ENCODE assay signal across 32 mouse cellular contexts in the genomic region with DNA sequence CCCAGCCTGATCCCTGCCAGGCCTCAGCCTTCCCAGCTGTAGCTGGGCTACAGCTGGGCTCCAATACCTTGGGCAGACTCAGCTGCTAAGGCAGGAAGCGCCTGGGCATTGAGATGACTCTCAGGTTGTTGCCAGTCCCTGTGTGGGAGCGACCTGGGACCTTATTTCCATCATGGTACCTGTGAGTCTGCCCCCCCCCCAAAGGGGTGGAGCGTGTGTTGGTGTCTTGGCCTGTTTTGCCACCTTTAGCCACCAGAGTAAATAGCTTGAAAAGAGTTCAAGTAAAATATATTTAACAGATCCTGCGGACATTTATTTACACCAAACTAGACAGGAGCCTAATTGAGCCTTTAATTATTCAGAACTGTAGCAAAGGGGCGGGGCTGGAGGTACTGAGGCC. TPM values are rescaled to one million over a fixed set of nuclear protein-coding genes. Genes with fewer than 3 reads are reported as not detected.
DNase-seq lines count a peak whose midpoint lies in the region; ATAC-seq and TF ChIP-seq lines count a peak whose summit lies in the region.
"Had no signal": no experiment of that assay in that cellular context is flagged by ENCODE, and none has a peak within 500 bp of the region (broad histone marks: within the 10 kb centered on the region; RNA-seq: fewer than 3 reads in every experiment).

No protein-coding gene starts in this region.

- H3K36me3 ChIP-seq in hindbrain, embryonic 11.5 days (ENCODE audit: control insufficient read depth, insufficient read depth, low read length) = no peaks in the 10 kb centered on the region
- peaks cover 14% of the 10 kb centered on the region for H3K36me3 ChIP-seq in hindbrain, postnatal 0 days (ENCODE audit: insufficient read depth, low read length)
- peaks cover 4% of the 10 kb centered on the region; the same call in 1 of the 2 replicates for H3K36me3 ChIP-seq in midbrain, embryonic 16.5 days (ENCODE audit: control insufficient read depth, insufficient read depth, low read length)
- peaks cover 34% of the 10 kb centered on the region for H3K36me3 ChIP-seq in midbrain, embryonic 10.5 days
- H3K36me3 ChIP-seq: embryonic facial prominence, embryonic 10.5 days; G1E; heart, embryonic 10.5 days; liver, embryonic 13.5 days had no signal

- H3K4me2 ChIP-seq in hindbrain, embryonic 11.5 days (replicated peaks; ENCODE audit: low read depth, low read length) = no peak overlapping the region
- H3K4me2 ChIP-seq in hindbrain, postnatal 0 days (ENCODE audit: low read depth, low read length) = no peak overlapping the region
- no peak overlapping the region for H3K4me2 ChIP-seq in midbrain, embryonic 16.5 days (ENCODE audit: low read length)
- H3K4me2 ChIP-seq: embryonic facial prominence, embryonic 15.5 days; forebrain, embryonic 12.5 days; limb, embryonic 15.5 days; liver, embryonic 13.5 days; midbrain, embryonic 15.5 days; neural tube, embryonic 12.5 days had no signal

- no peak for ATAC-seq in hindbrain, embryonic 11.5 days (ENCODE audit: low FRiP score)
- no peak for ATAC-seq in hindbrain, postnatal 0 days
- ATAC-seq in midbrain, embryonic 16.5 days = no peak
- ATAC-seq: inflammation-experienced regulatory T-cells, adult 6 months; lung, postnatal 0 days; midbrain, embryonic 15.5 days had no signal

- H3K4me1 ChIP-seq in cerebellum, adult 2 months (ENCODE audit: control insufficient read depth, insufficient read depth, low read length) = peaks cover 44% of the 10 kb centered on the region
- peaks cover 17% of the 10 kb centered on the region; the same call in 1 of the 2 replicates for H3K4me1 ChIP-seq in hindbrain, embryonic 11.5 days (replicated peaks; ENCODE audit: control insufficient read depth, insufficient read depth, low read length)
- H3K4me1 ChIP-seq in hindbrain, postnatal 0 days (ENCODE audit: insufficient read depth, low read length) = no peaks in the 10 kb centered on the region; the same call in 1 of the 2 replicates
- H3K4me1 ChIP-seq in midbrain, embryonic 16.5 days (ENCODE audit: control insufficient read depth, insufficient read depth, low read length) = peaks cover 59% of the 10 kb centered on the region
- peaks cover 76% of the 10 kb centered on the region for H3K4me1 ChIP-seq in midbrain, embryonic 10.5 days

- H3K27me3 ChIP-seq in cerebellum, adult 2 months (ENCODE audit: control insufficient read depth, insufficient read depth, low read length) = no peaks in the 10 kb centered on the region
- H3K27me3 ChIP-seq in hindbrain, embryonic 11.5 days (ENCODE audit: control insufficient read depth, insufficient read depth, low read length) = no peaks in the 10 kb centered on the region; the same call in 1 of the 2 replicates
- H3K27me3 ChIP-seq in hindbrain, postnatal 0 days (ENCODE audit: insufficient read depth, low read length) = no peaks in the 10 kb centered on the region
- no peaks in the 10 kb centered on the region for H3K27me3 ChIP-seq in midbrain, embryonic 16.5 days (ENCODE audit: control insufficient read depth, insufficient read depth, low read depth, low read length)
- peaks cover 28% of the 10 kb centered on the region for H3K27me3 ChIP-seq in midbrain, embryonic 10.5 days (ENCODE audit: low read depth, poor library complexity, severe bottlenecking)
- H3K27me3 ChIP-seq: midbrain, embryonic 15.5 days had no signal

- DNase-seq in cerebellum, adult 2 months = peak; percentile 35 to 37
- DNase-seq in cerebellum, adult 18-20 months = no peak
- no peak for DNase-seq in hindbrain, embryonic 11.5 days (ENCODE audit: low spot score)
- no peak for DNase-seq in hindbrain, postnatal 0 days (ENCODE audit: low spot score)
- DNase-seq in midbrain, embryonic 10.5 days (ENCODE audit: low spot score) = no peak
- no peak for DNase-seq in ovary, postnatal 10 days (ENCODE audit: low spot score)
- DNase-seq: adrenal gland, postnatal 10 days; cerebellum, adult 8-10 months; gastrocnemius, postnatal 25 days; heart, adult 11 months; heart, postnatal 36 days; kidney, adult 11 months; kidney, postnatal 14 days; left cerebral cortex, postnatal 4 days; liver, embryonic 13.5 days; lung, adult 18-20 months; lung, postnatal 4 days; retina, postnatal 1 day; right cerebral cortex, postnatal 14 days; thymus, postnatal 4 days had no signal

- 30% methylated on average over 5 of the region's 5 CpGs for WGBS in cerebellum, adult 2 months
- WGBS in hindbrain, embryonic 11.5 days = 91% methylated on average over 5 of the region's 5 CpGs
- WGBS in hindbrain, postnatal 0 days = 79% methylated on average over 5 of the region's 5 CpGs
- WGBS in midbrain, embryonic 16.5 days = 79% methylated on average over 5 of the region's 5 CpGs
- 90% methylated on average over 5 of the region's 5 CpGs for WGBS in midbrain, embryonic 10.5 days

- H3K9ac ChIP-seq in hindbrain, embryonic 11.5 days (ENCODE audit: low read depth, low read length) = no peak overlapping the region
- H3K9ac ChIP-seq in hindbrain, postnatal 0 days (replicated peaks; ENCODE audit: low read length) = no peak overlapping the region
- H3K9ac ChIP-seq in midbrain, embryonic 16.5 days (ENCODE audit: low read depth, low read length) = peak overlapping the region; percentile 42; the same call in 1 of the 2 replicates
- H3K9ac ChIP-seq: embryonic facial prominence, embryonic 15.5 days; forebrain, embryonic 12.5 days; limb, embryonic 15.5 days; liver, embryonic 13.5 days; midbrain, embryonic 15.5 days; neural tube, embryonic 12.5 days had no signal

- TF ChIP-seq POLR2A in cerebellum, adult 2 months (IDR thresholded peaks at IDR 0.05; ENCODE audit: borderline replicate concordance, insufficient read depth, low read length) = no peak

- H3K9me3 ChIP-seq in hindbrain, embryonic 11.5 days (ENCODE audit: control insufficient read depth, low read length) = no peaks in the 10 kb centered on the region
- H3K9me3 ChIP-seq in hindbrain, postnatal 0 days (ENCODE audit: low read length) = no peaks in the 10 kb centered on the region
- no peaks in the 10 kb centered on the region for H3K9me3 ChIP-seq in midbrain, embryonic 16.5 days (replicated peaks; ENCODE audit: control insufficient read depth, low read length, poor library complexity, severe bottlenecking)
- H3K9me3 ChIP-seq in midbrain, embryonic 10.5 days (replicated peaks) = no peaks in the 10 kb centered on the region
- H3K9me3 ChIP-seq: embryonic facial prominence, embryonic 10.5 days; embryonic facial prominence, embryonic 15.5 days; forebrain, embryonic 12.5 days; heart, embryonic 10.5 days; limb, embryonic 15.5 days; liver, embryonic 13.5 days; megakaryocyte, embryonic 14.5 days; midbrain, embryonic 15.5 days; neural tube, embryonic 12.5 days had no signal

- no peak overlapping the region for H3K27ac ChIP-seq in cerebellum, adult 2 months (ENCODE audit: insufficient read depth, low read length)
- 0 out of 2 replicates have a peak overlapping the region, but pooled peaks have one; percentile 24 for H3K27ac ChIP-seq in hindbrain, embryonic 11.5 days (ENCODE audit: low read depth, low read length)
- H3K27ac ChIP-seq in hindbrain, postnatal 0 days = no peak overlapping the region
- H3K27ac ChIP-seq in midbrain, embryonic 16.5 days (ENCODE audit: low read length) = no peak overlapping the region
- H3K27ac ChIP-seq in midbrain, embryonic 10.5 days (replicated peaks) = no peak overlapping the region
- H3K27ac ChIP-seq: embryonic facial prominence, embryonic 10.5 days; embryonic facial prominence, embryonic 15.5 days; forebrain, embryonic 12.5 days; heart, embryonic 10.5 days; limb, embryonic 15.5 days; liver, embryonic 13.5 days; midbrain, embryonic 15.5 days; neural tube, embryonic 12.5 days had no signal

- TF ChIP-seq CTCF in cerebellum, adult 2 months (IDR thresholded peaks at IDR 0.05; ENCODE audit: borderline replicate concordance, insufficient read depth, low read depth, low read length) = no peak
- TF ChIP-seq CTCF in hindbrain, postnatal 0 days (IDR thresholded peaks at IDR 0.05; ENCODE audit: low read depth) = no peak

- H3K4me3 ChIP-seq in cerebellum, adult 2 months (replicated peaks; ENCODE audit: insufficient read depth, low read depth, low read length) = peak overlapping the region; percentile 27
- H3K4me3 ChIP-seq in hindbrain, embryonic 11.5 days (ENCODE audit: low read depth, low read length) = no peak overlapping the region
- H3K4me3 ChIP-seq in hindbrain, postnatal 0 days (ENCODE audit: low read length) = no peak overlapping the region
- no peak overlapping the region for H3K4me3 ChIP-seq in midbrain, embryonic 16.5 days (ENCODE audit: low read depth, low read length)
- H3K4me3 ChIP-seq in midbrain, embryonic 10.5 days = no peak overlapping the region
- H3K4me3 ChIP-seq: embryonic facial prominence, embryonic 10.5 days; embryonic facial prominence, embryonic 15.5 days; forebrain, embryonic 12.5 days; heart, embryonic 10.5 days; limb, embryonic 15.5 days; liver, embryonic 13.5 days; megakaryocyte, embryonic 14.5 days; midbrain, embryonic 15.5 days; neural tube, embryonic 12.5 days had no signal

RNA-seq across cellular contexts. Expression of a gene that starts 16.4 kb away (rescaled TPM):
- polyA plus RNA-seq in cerebellum, adult 2 months (2012; rRNA removed) = 567 and 588 TPM in 2 replicates
- polyA plus RNA-seq in hindbrain, embryonic 11.5 days (2014; fragmentation: Nextera tagmentation; extraction: Ambion mirVana) = 139 and 152 TPM in 2 replicates
- total RNA-seq in hindbrain, postnatal 0 days (2014; rRNA removed) = 460 and 484 TPM in 2 replicates
- polyA plus RNA-seq in hindbrain, postnatal 0 days (2015; fragmentation: Nextera tagmentation; extraction: Ambion mirVana) = 346 and 367 TPM in 2 replicates
- polyA plus RNA-seq in midbrain, embryonic 16.5 days (2015; fragmentation: Nextera tagmentation; extraction: Ambion mirVana) = 340 and 355 TPM in 2 replicates
- polyA plus RNA-seq in midbrain, embryonic 10.5 days (2016; fragmentation: Nextera tagmentation; extraction: Ambion mirVana) = 27.8 and 42.4 TPM in 2 replicates

Comparison
In these comparisons a context has a peak if more than half of its experiments do, and no peak if none do; other contexts are left out.
1. DNase-seq: peak in cerebellum, adult 2 months (2 of 2); none in cerebellum, adult 18-20 months (0 of 2), hindbrain, embryonic 11.5 days (single experiment), hindbrain, postnatal 0 days (single experiment), midbrain, embryonic 10.5 days (single experiment) and ovary, postnatal 10 days (single experiment).